Mouse (Mus musculus): ENCODE results near the gene Cnnm2. TPM values are rescaled to one million over a fixed set of nuclear protein-coding genes. Genes with fewer than 3 reads are reported as not detected.
A peak's percentile ranks its signal among the peaks of the same experiment; 100 is the strongest.
"Not testable (repeated sequence)": the region's sequence is repeated elsewhere in the genome, so short reads cannot be mapped to it uniquely, and the experiment has no call there.

The Cnnm2 gene
- polyA plus RNA-seq, 1 experiment, result 16.0 TPM

- Histone ChIP-seq H3K4me1 (ENCODE audit: control insufficient read depth, insufficient read depth, low read length) (peaks cover 16% of the 10 kb centered on the region), H3K4me3 (ENCODE audit: insufficient read depth, low read length) (no peak overlapping the region), H3K27ac (ENCODE audit: insufficient read depth, low read depth, low read length) (peak overlapping the region; percentile 81)
- TF ChIP-seq CTCF (IDR thresholded peaks at IDR 0.05; ENCODE audit: low read depth, low read length) (no peak), POLR2A (IDR thresholded peaks at IDR 0.05; ENCODE audit: borderline replicate concordance, low read depth, low read length) (no peak)
These were observed 2.3 kb upstream of the Cnnm2 start for GRCm38 (mm10) chr19:46759096-46759495.

GRCm38 (mm10) chr19:46759909-46760308, 1.5 kb upstream of the Cnnm2 start:
- H3K4me1 ChIP-seq (ENCODE audit: control insufficient read depth, insufficient read depth, low read length), result peaks cover 16% of the 10 kb centered on the region
- H3K27ac ChIP-seq (ENCODE audit: insufficient read depth, low read depth, low read length), result 0 out of 2 replicates have a peak overlapping the region, but pooled peaks have one; percentile 11
- H3K4me3 ChIP-seq (ENCODE audit: insufficient read depth, low read length), result not testable (repeated sequence)

- Histone ChIP-seq H3K4me3 (ENCODE audit: insufficient read depth, low read length) (peak overlapping the region; percentile 72), H3K27ac (ENCODE audit: insufficient read depth, low read depth, low read length) (peak overlapping the region; percentile 80), H3K4me1 (ENCODE audit: control insufficient read depth, insufficient read depth, low read length) (peaks cover 16% of the 10 kb centered on the region)
- TF ChIP-seq CTCF (IDR thresholded peaks at IDR 0.05; ENCODE audit: low read depth, low read length), result peak; percentile 69; the same call in 1 of the 2 replicates
- TF ChIP-seq POLR2A (IDR thresholded peaks at IDR 0.05; ENCODE audit: borderline replicate concordance, low read depth, low read length), result no peak
These were observed 828 bp upstream of the Cnnm2 start for GRCm38 (mm10) chr19:46760375-46761160.

- H3K27ac ChIP-seq (ENCODE audit: insufficient read depth, low read depth, low read length), result peak overlapping the region; percentile 57; the same call in 1 of the 2 replicates
- TF ChIP-seq POLR2A (IDR thresholded peaks at IDR 0.05; ENCODE audit: borderline replicate concordance, low read depth, low read length) (no peak), CTCF (IDR thresholded peaks at IDR 0.05; ENCODE audit: low read depth, low read length) (no peak)
- peak overlapping the region; percentile 84 for H3K4me3 ChIP-seq (ENCODE audit: insufficient read depth, low read length)
- H3K4me1 ChIP-seq (ENCODE audit: control insufficient read depth, insufficient read depth, low read length), result peaks cover 16% of the 10 kb centered on the region
These were observed 535 bp downstream of the Cnnm2 start for GRCm38 (mm10) chr19:46761971-46762290.

- H3K27ac ChIP-seq (ENCODE audit: insufficient read depth, low read depth, low read length), result no peak overlapping the region
- peak overlapping the region; percentile 84 for H3K4me3 ChIP-seq (ENCODE audit: insufficient read depth, low read length)
- TF ChIP-seq CTCF (IDR thresholded peaks at IDR 0.05; ENCODE audit: low read depth, low read length), result no peak
- no peak for TF ChIP-seq POLR2A (IDR thresholded peaks at IDR 0.05; ENCODE audit: borderline replicate concordance, low read depth, low read length)
- H3K4me1 ChIP-seq (ENCODE audit: control insufficient read depth, insufficient read depth, low read length), result peaks cover 16% of the 10 kb centered on the region
These were observed 1.0 kb downstream of the Cnnm2 start for GRCm38 (mm10) chr19:46762291-46762991.

GRCm38 (mm10) chr19:46762992-46763342, 1.6 kb downstream of the Cnnm2 start:
- Histone ChIP-seq H3K27ac (ENCODE audit: insufficient read depth, low read depth, low read length) (no peak overlapping the region), H3K4me1 (ENCODE audit: control insufficient read depth, insufficient read depth, low read length) (peaks cover 15% of the 10 kb centered on the region), H3K4me3 (ENCODE audit: insufficient read depth, low read length) (peak overlapping the region; percentile 84)
- TF ChIP-seq POLR2A (IDR thresholded peaks at IDR 0.05; ENCODE audit: borderline replicate concordance, low read depth, low read length) (no peak), CTCF (IDR thresholded peaks at IDR 0.05; ENCODE audit: low read depth, low read length) (no peak)

GRCm38 (mm10) chr19:46763356-46763755, 2.0 kb downstream of the Cnnm2 start:
- peaks cover 11% of the 10 kb centered on the region for H3K4me1 ChIP-seq (ENCODE audit: control insufficient read depth, insufficient read depth, low read length)
- TF ChIP-seq CTCF (IDR thresholded peaks at IDR 0.05; ENCODE audit: low read depth, low read length) (no peak), POLR2A (IDR thresholded peaks at IDR 0.05; ENCODE audit: borderline replicate concordance, low read depth, low read length) (no peak)
- H3K27ac ChIP-seq (ENCODE audit: insufficient read depth, low read depth, low read length), result no peak overlapping the region
- peak overlapping the region; percentile 84; the same call in 1 of the 2 replicates for H3K4me3 ChIP-seq (ENCODE audit: insufficient read depth, low read length)

GRCm38 (mm10) chr19:46763932-46764762, 2.8 kb downstream of the Cnnm2 start:
- Histone ChIP-seq H3K27ac (ENCODE audit: insufficient read depth, low read depth, low read length) (no peak overlapping the region), H3K4me1 (ENCODE audit: control insufficient read depth, insufficient read depth, low read length) (peaks cover 4% of the 10 kb centered on the region), H3K4me3 (ENCODE audit: insufficient read depth, low read length) (no peak overlapping the region)
- no peak for TF ChIP-seq POLR2A (IDR thresholded peaks at IDR 0.05; ENCODE audit: borderline replicate concordance, low read depth, low read length)
- no peak for TF ChIP-seq CTCF (IDR thresholded peaks at IDR 0.05; ENCODE audit: low read depth, low read length)

GRCm38 (mm10) chr19:46764763-46765117, 3.3 kb downstream of the Cnnm2 start:
- no peak overlapping the region for H3K27ac ChIP-seq (ENCODE audit: insufficient read depth, low read depth, low read length)
- H3K4me3 ChIP-seq (ENCODE audit: insufficient read depth, low read length), result no peak overlapping the region
- peaks cover 4% of the 10 kb centered on the region for H3K4me1 ChIP-seq (ENCODE audit: control insufficient read depth, insufficient read depth, low read length)

More at GRCm38 (mm10) chr19:46764763-46765117, 3.3 kb downstream of the Cnnm2 start:
- no peak for TF ChIP-seq CTCF (IDR thresholded peaks at IDR 0.05; ENCODE audit: low read depth, low read length)
- no peak for TF ChIP-seq POLR2A (IDR thresholded peaks at IDR 0.05; ENCODE audit: borderline replicate concordance, low read depth, low read length)

Data from bone marrow macrophage, adult 2 months (primary cell).